Mouse (Mus musculus) spleen, adult 12 weeks (tissue): ENCODE data around the gene Ankrd13d.
"Not testable (repeated sequence)": the region's sequence is repeated elsewhere in the genome, so short reads cannot be mapped to it uniquely, and the experiment has no call there.

Experiments
- DNase-seq: peaks from one replicate; pipeline ENCODE4 v3.0.0; 2022; ENCODE audit warnings: low spot score

The Ankrd13d gene

GRCm38 (mm10) chr19:4264171-4264780 lies 18.7 kb downstream of the Ankrd13d start:
- no peak for DNase-seq

GRCm38 (mm10) chr19:4263702-4264101 lies 19.2 kb downstream of the Ankrd13d start:
- no peak for DNase-seq

GRCm38 (mm10) chr19:4262756-4263155 lies 20.2 kb downstream of the Ankrd13d start:
- DNase-seq, result no peak

GRCm38 (mm10) chr19:4261038-4261698 lies 21.8 kb downstream of the Ankrd13d start:
- DNase-seq, result no peak

GRCm38 (mm10) chr19:4257897-4258252 lies 25.1 kb downstream of the Ankrd13d start:
- no peak for DNase-seq

- peak; percentile 84 for DNase-seq
These were observed 25.6 kb downstream of the Ankrd13d start for GRCm38 (mm10) chr19:4257216-4257896.

- no peak for DNase-seq
These were observed 27.3 kb downstream of the Ankrd13d start for GRCm38 (mm10) chr19:4255583-4256162.

- no peak for DNase-seq
These were observed 28.7 kb downstream of the Ankrd13d start for GRCm38 (mm10) chr19:4254230-4254629.

- not testable (repeated sequence) for DNase-seq
These were observed 34.3 kb downstream of the Ankrd13d start for GRCm38 (mm10) chr19:4248683-4249082.

GRCm38 (mm10) chr19:4247010-4247409 lies 35.9 kb downstream of the Ankrd13d start:
- no peak for DNase-seq

- no peak for DNase-seq
These were observed 38.2 kb downstream of the Ankrd13d start for GRCm38 (mm10) chr19:4244775-4245174.

- no peak for DNase-seq
These were observed 40.5 kb downstream of the Ankrd13d start for GRCm38 (mm10) chr19:4242416-4242815.

GRCm38 (mm10) chr19:4240247-4240668 lies 42.7 kb downstream of the Ankrd13d start:
- no peak for DNase-seq

GRCm38 (mm10) chr19:4234548-4234947 lies 48.4 kb downstream of the Ankrd13d start:
- no peak for DNase-seq

- DNase-seq, result no peak
These were observed 50.3 kb downstream of the Ankrd13d start for GRCm38 (mm10) chr19:4232651-4233050.

- no peak for DNase-seq
These were observed 50.8 kb downstream of the Ankrd13d start for GRCm38 (mm10) chr19:4232186-4232572.

- peak; percentile 88 for DNase-seq
These were observed 51.4 kb downstream of the Ankrd13d start, which contains the start of gene Pold4 for GRCm38 (mm10) chr19:4231253-4232185. TSS of gene Pold4 (plus strand) at chr19:4231899.

- no peak for DNase-seq
These were observed 52.5 kb downstream of the Ankrd13d start for GRCm38 (mm10) chr19:4230415-4230814.

GRCm38 (mm10) chr19:4229451-4230076 lies 53.4 kb downstream of the Ankrd13d start:
- no peak for DNase-seq

GRCm38 (mm10) chr19:4228891-4229290 lies 54.0 kb downstream of the Ankrd13d start:
- DNase-seq, result no peak
